Mouse (Mus musculus) kidney, adult 2 months (tissue): ENCODE measurements around the gene Arl15. TPM values are rescaled to one million over a fixed set of nuclear protein-coding genes. Genes with fewer than 3 reads are reported as not detected.
A peak's percentile ranks its signal among the peaks of the same experiment; 100 is the strongest.

ENCODE experiments used
- DNase-seq: peaks from one replicate; pipeline ENCODE4 v3.0.0; 2021
- H3K27ac ChIP-seq: fragments of 200-500 bp; 2 replicates; pipeline ENCODE4 v1.5.1; 2012; ENCODE audit warnings: low read depth, low read length, control low read depth, inconsistent platforms; ENCODE audit not compliant: insufficient read depth
- H3K27me3 ChIP-seq: fragments of 200-500 bp; replicated peaks from 2 replicates; pipeline ENCODE4 v1.6.1; 2012; ENCODE audit warnings: mild to moderate bottlenecking, moderate library complexity, low read length, inconsistent platforms; ENCODE audit not compliant: control insufficient read depth, insufficient read depth
- H3K36me3 ChIP-seq: fragments of 200-500 bp; 2 replicates; pipeline ENCODE4 v1.6.1; 2012; ENCODE audit warnings: mild to moderate bottlenecking, moderate library complexity, low read length, inconsistent platforms; ENCODE audit not compliant: control insufficient read depth, insufficient read depth
- H3K4me1 ChIP-seq: fragments of 200-500 bp; 2 replicates; pipeline ENCODE4 v1.6.1; 2011; ENCODE audit warnings: low read length; ENCODE audit not compliant: control insufficient read depth, insufficient read depth
- H3K4me3 ChIP-seq: fragments of 200-500 bp; 2 replicates; pipeline ENCODE4 v1.5.1; 2011; ENCODE audit warnings: mild to moderate bottlenecking, low read depth, low read length, control low read depth; ENCODE audit not compliant: insufficient read depth
- CTCF ChIP-seq: fragments of 200-500 bp; conservative IDR thresholded peaks from 2 replicates; pipeline ENCODE4 v1.5.1; 2011; ENCODE audit warnings: low read depth, mild to moderate bottlenecking, control low read depth, low read length, moderate library complexity, mixed read lengths; ENCODE audit not compliant: insufficient read depth, insufficient read length
- POLR2A ChIP-seq: fragments of 200-500 bp; IDR thresholded peaks from one replicate; pipeline ENCODE4 v1.6.1; 2011; ENCODE audit warnings: low read depth, low read length, control low read depth
- WGBS: fragments of 180-500 bp; shearing (Covaris S2); methylation state at CpG from one replicate; pipeline ENCODE4 v1.1.7; 2018; 5-methylcytosine and 5-hydroxymethylcytosine counted together
- polyA plus RNA-seq: library from polyadenylated mRNA; depleted of rRNA; stranded (reverse); fragments of >200 nt; gene quantifications from 2 replicates; pipeline ENCODE4 v1.2.3, GENCODE M21; 2012

Gene Arl15
- polyA plus RNA-seq, 1 experiment: 9.4 TPM

GRCm38 (mm10) chr13:113816421-113816810 is 22.1 kb downstream of the Arl15 start:
- no peaks in the 10 kb centered on the region for H3K36me3 ChIP-seq
- DNase-seq: no peak
- H3K27ac ChIP-seq: no peak overlapping the region
- no peaks in the 10 kb centered on the region for H3K27me3 ChIP-seq
- no peak for TF ChIP-seq CTCF
- TF ChIP-seq POLR2A: no peak
- 70% methylated on average over 6 of the region's 6 CpGs for WGBS
- peaks cover 24% of the 10 kb centered on the region for H3K4me1 ChIP-seq
- H3K4me3 ChIP-seq: no peak overlapping the region

GRCm38 (mm10) chr13:113819006-113819405 is 24.7 kb downstream of the Arl15 start:
- Histone ChIP-seq H3K27ac (no peak overlapping the region), H3K27me3 (no peaks in the 10 kb centered on the region)
- 96% methylated on average over 7 of the region's 7 CpGs for WGBS

GRCm38 (mm10) chr13:113820176-113820575 is 25.9 kb downstream of the Arl15 start:
- no peaks in the 10 kb centered on the region for H3K27me3 ChIP-seq
- H3K4me1 ChIP-seq: peaks cover 19% of the 10 kb centered on the region
- no peak overlapping the region for H3K27ac ChIP-seq
- no peak for DNase-seq
- no peak for TF ChIP-seq CTCF
- no peak for TF ChIP-seq POLR2A
- 86% methylated on average over 3 of the region's 3 CpGs for WGBS
- no peak overlapping the region for H3K4me3 ChIP-seq
- H3K36me3 ChIP-seq: no peaks in the 10 kb centered on the region

More at GRCm38 (mm10) chr13:113819006-113819405, 24.7 kb downstream of the Arl15 start:
- TF ChIP-seq POLR2A: no peak
- TF ChIP-seq CTCF: no peak
- H3K36me3 ChIP-seq: no peaks in the 10 kb centered on the region
- DNase-seq: no peak
- H3K4me1 ChIP-seq: peaks cover 24% of the 10 kb centered on the region
- H3K4me3 ChIP-seq: no peak overlapping the region

GRCm38 (mm10) chr13:113821891-113822290 is 27.6 kb downstream of the Arl15 start:
- Histone ChIP-seq H3K27me3 (no peaks in the 10 kb centered on the region), H3K4me3 (no peak overlapping the region), H3K36me3 (no peaks in the 10 kb centered on the region), H3K27ac (no peak overlapping the region), H3K4me1 (peaks cover 9% of the 10 kb centered on the region; the same call in 1 of the 2 replicates)
- WGBS: 83% methylated on average over 12 of the region's 12 CpGs
- TF ChIP-seq CTCF: no peak
- no peak for TF ChIP-seq POLR2A
- DNase-seq: no peak

GRCm38 (mm10) chr13:113824027-113824426 is 29.7 kb downstream of the Arl15 start:
- peaks cover 6% of the 10 kb centered on the region; the same call in 1 of the 2 replicates for H3K4me1 ChIP-seq
- TF ChIP-seq POLR2A (no peak), CTCF (no peak)
- DNase-seq: peak; percentile 73
- no peaks in the 10 kb centered on the region for H3K36me3 ChIP-seq
- WGBS: 16% methylated on average over 3 of the region's 3 CpGs
- H3K27ac ChIP-seq: peak overlapping the region; percentile 5; the same call in 1 of the 2 replicates
- H3K27me3 ChIP-seq: no peaks in the 10 kb centered on the region
- H3K4me3 ChIP-seq: no peak overlapping the region

GRCm38 (mm10) chr13:113828633-113829032 is 34.3 kb downstream of the Arl15 start:
- H3K36me3 ChIP-seq: no peaks in the 10 kb centered on the region
- no peak overlapping the region for H3K4me3 ChIP-seq
- no peaks in the 10 kb centered on the region for H3K27me3 ChIP-seq
- no peak overlapping the region for H3K27ac ChIP-seq
- DNase-seq: no peak
- TF ChIP-seq POLR2A: no peak
- no peak for TF ChIP-seq CTCF
- peaks cover 2% of the 10 kb centered on the region; the same call in 1 of the 2 replicates for H3K4me1 ChIP-seq
- 89% methylated on average over 3 of the region's 3 CpGs for WGBS

- H3K4me3 ChIP-seq: no peak overlapping the region
- DNase-seq: no peak
- no peak for TF ChIP-seq CTCF
- TF ChIP-seq POLR2A: no peak
- H3K27ac ChIP-seq: no peak overlapping the region
- H3K36me3 ChIP-seq: no peaks in the 10 kb centered on the region
- WGBS: 89% methylated on average over 2 of the region's 2 CpGs
- H3K27me3 ChIP-seq: no peaks in the 10 kb centered on the region
- no peaks in the 10 kb centered on the region; the same call in 1 of the 2 replicates for H3K4me1 ChIP-seq
Measured at GRCm38 (mm10) chr13:113829079-113829478, 34.8 kb downstream of the Arl15 start.
